In the genomic region with DNA sequence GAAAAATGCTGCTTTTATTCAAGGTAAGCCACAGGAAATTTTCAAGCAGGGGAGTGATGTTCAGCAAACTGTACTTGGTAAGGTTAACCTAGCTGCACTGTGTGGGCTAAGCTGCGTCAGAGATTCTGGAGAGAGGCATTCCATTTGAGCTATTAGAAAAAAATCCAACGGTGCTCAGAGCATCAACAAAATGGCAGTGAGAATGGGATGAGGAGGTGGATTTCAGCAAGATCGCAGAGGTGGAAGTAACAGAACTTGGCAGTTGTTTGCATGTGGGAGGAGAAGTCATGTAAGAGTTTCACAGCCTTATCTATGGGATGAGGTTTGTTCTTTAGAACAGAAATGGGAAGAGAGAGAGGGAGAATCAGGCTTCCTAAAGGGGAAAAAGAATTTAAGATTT, we compare ENCODE assay signal across 28 mouse cellular contexts. TPM values are rescaled to one million over a fixed set of nuclear protein-coding genes. Genes with fewer than 3 reads are reported as not detected.
DNase-seq lines count a peak whose midpoint lies in the region; ATAC-seq lines count a peak whose summit lies in the region.
"Had no signal": no experiment of that assay in that cellular context is flagged by ENCODE, and none has a peak within 500 bp of the region (broad histone marks: within the 10 kb centered on the region; RNA-seq: fewer than 3 reads in every experiment).

No protein-coding gene starts in this region.

- H3K9ac ChIP-seq in intestine, embryonic 15.5 days = no peak overlapping the region
- H3K9ac ChIP-seq: embryonic facial prominence, embryonic 15.5 days; heart, embryonic 15.5 days; hindbrain, embryonic 14.5 days had no signal

- no peak overlapping the region for H3K27ac ChIP-seq in intestine, embryonic 15.5 days
- H3K27ac ChIP-seq: embryonic facial prominence, embryonic 15.5 days; forebrain, embryonic 10.5 days; heart, adult 2 months; heart, embryonic 15.5 days; hindbrain, embryonic 10.5 days; hindbrain, embryonic 14.5 days had no signal

- H3K36me3 ChIP-seq in intestine, embryonic 15.5 days = no peaks in the 10 kb centered on the region
- H3K36me3 ChIP-seq: embryonic facial prominence, embryonic 15.5 days; forebrain, embryonic 10.5 days; heart, embryonic 15.5 days; hindbrain, embryonic 10.5 days had no signal

- WGBS in intestine, embryonic 15.5 days = 78% methylated on average over 3 of the region's 3 CpGs

- H3K27me3 ChIP-seq in intestine, embryonic 15.5 days (replicated peaks) = peaks cover 7% of the 10 kb centered on the region; the same call in 1 of the 2 replicates
- H3K27me3 ChIP-seq: CH12.LX had no signal

- H3K4me1 ChIP-seq in intestine, embryonic 15.5 days (replicated peaks) = no peaks in the 10 kb centered on the region
- H3K4me1 ChIP-seq: heart, embryonic 15.5 days; hindbrain, embryonic 10.5 days had no signal

- no peak overlapping the region for H3K4me2 ChIP-seq in intestine, embryonic 15.5 days (replicated peaks)
- H3K4me2 ChIP-seq: embryonic facial prominence, embryonic 15.5 days; heart, embryonic 11.5 days; heart, embryonic 15.5 days; hindbrain, embryonic 14.5 days had no signal

- ATAC-seq in intestine, embryonic 15.5 days = no peak
- ATAC-seq: activated CD4-positive, CD25-positive, alpha-beta regulatory T cell, adult 4 months; forebrain, embryonic 14.5 days; Patski had no signal

- H3K9me3 ChIP-seq in intestine, embryonic 15.5 days = no peaks in the 10 kb centered on the region
- H3K9me3 ChIP-seq: embryonic facial prominence, embryonic 15.5 days; forebrain, embryonic 10.5 days; heart, embryonic 15.5 days; hindbrain, embryonic 10.5 days had no signal

- intact Hi-C loops in left cerebral cortex, postnatal 10 days (cut with DNase I) = no loop called here
- intact Hi-C loops in left cerebral cortex, postnatal 36 days (cut with DNase I) = loop anchor here (10.0 kb wide), 1 partner anchor 716 kb away; a partner anchor contains a TSS

- peak; percentile 21 to 53 for DNase-seq in frontal cortex, postnatal 36 days (ENCODE audit: low spot score in 2 of 2)
- DNase-seq in frontal cortex, postnatal 10 days (ENCODE audit: low spot score in 2 of 2) = no peak
- peak; percentile 32 to 58 for DNase-seq in left cerebral cortex, adult 9 months (ENCODE audit: low spot score in 2 of 2)
- no peak for DNase-seq in left cerebral cortex, postnatal 10 days (ENCODE audit: extremely low spot score in 1 of 2, low spot score in 2 of 2)
- peak; percentile 86 for DNase-seq in brain, adult 2 months (ENCODE audit: low read depth, low spot score)
- peak; percentile 14 to 29 for DNase-seq in left cerebral cortex, postnatal 36 days (ENCODE audit: low spot score in 2 of 2)
- DNase-seq: adrenal gland, postnatal 14 days; cerebellum, adult 2 months; cerebellum, postnatal 10 days; embryo, embryonic 11 days; gastrocnemius, postnatal 10 days; heart, adult 2 months had no signal

- H3K4me3 ChIP-seq in intestine, embryonic 15.5 days (replicated peaks) = no peak overlapping the region
- H3K4me3 ChIP-seq: embryonic facial prominence, embryonic 15.5 days; erythroblast, embryonic 14.5 days; forebrain, embryonic 10.5 days; heart, adult 2 months; heart, embryonic 15.5 days; hindbrain, embryonic 10.5 days had no signal

RNA-seq across cellular contexts. Expression of a gene that starts 5.2 kb away (rescaled TPM):
- total RNA-seq in left cerebral cortex, postnatal 10 days (2021) = under 1 TPM in 1 of 2 experiments, not detected in 1; 0.16 TPM
- under 1 TPM in 1 of 2 experiments, not detected in 1; 0.25 TPM for total RNA-seq in left cerebral cortex, postnatal 36 days (2021)
- 0.08 TPM in 1 of 2 replicates, not detected in the other for polyA plus RNA-seq in intestine, embryonic 15.5 days (2015; fragmentation: Nextera tagmentation; extraction: Ambion mirVana)
- total RNA-seq: adrenal gland, adult 18-20 months; adrenal gland, postnatal 14 days; CH12.LX; gastrocnemius, postnatal 10 days; gastrocnemius, postnatal 4 days; heart, adult 2 months; heart, postnatal 25 days had no signal
- polyA plus RNA-seq: embryonic facial prominence, embryonic 11.5 days; erythroblast, embryonic 14.5 days; heart, adult 2 months; heart, embryonic 11.5 days; hindbrain, embryonic 10.5 days; hindbrain, embryonic 14.5 days had no signal

Comparison
In these comparisons a context has a peak if more than half of its experiments do, and no peak if none do; other contexts are left out.
1. DNase-seq: peak in frontal cortex, postnatal 36 days (2 of 2), left cerebral cortex, adult 9 months (2 of 2), brain, adult 2 months (single experiment) and left cerebral cortex, postnatal 36 days (2 of 2); none in frontal cortex, postnatal 10 days (0 of 2) and left cerebral cortex, postnatal 10 days (0 of 2).